Mouse (Mus musculus) skeletal muscle tissue, adult 2 months (tissue): ENCODE results near the gene Fkrp.

Experiments used
- DNase-seq: peaks from one replicate; pipeline ENCODE4 v3.0.0-alpha.2; 2012; ENCODE audit warnings: low read depth, low spot score

The Fkrp gene

DNA sequence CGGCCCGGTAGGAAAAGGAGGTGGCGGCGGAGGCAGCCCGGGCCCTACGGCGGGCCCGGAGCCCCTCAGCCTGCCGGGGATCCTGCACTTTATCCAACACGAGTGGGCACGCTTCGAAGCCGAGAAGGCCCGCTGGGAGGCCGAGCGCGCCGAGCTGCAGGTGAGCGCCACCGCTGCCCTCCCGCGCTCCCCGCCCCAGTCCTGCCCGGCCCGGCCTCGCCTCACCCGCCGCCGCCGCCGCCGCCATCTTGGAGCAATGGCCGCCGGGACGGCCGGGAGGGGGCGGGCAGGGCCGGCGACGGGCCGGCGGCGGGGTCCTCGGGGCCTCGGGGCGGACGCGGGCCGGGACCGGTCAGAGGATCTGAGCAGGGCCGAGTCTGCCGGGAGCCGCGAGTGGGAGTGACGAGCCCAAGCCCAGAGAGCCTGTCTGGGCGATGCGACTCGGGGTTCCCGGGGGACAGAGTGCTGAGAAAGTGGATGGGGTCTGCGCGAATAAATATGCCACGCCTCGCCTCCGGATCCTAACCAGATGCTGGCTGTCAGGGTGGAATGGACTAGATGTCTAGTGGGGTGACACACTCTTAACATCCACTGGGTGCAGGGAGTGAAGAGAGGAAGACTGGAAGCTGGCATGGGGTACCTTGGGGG, at the start of gene Fkrp:
TSS of gene Fkrp (minus strand) at position 258 of the 648 bp plus-strand sequence.
- no peak for DNase-seq

GRCm38 (mm10) chr7:16859902-16860651, 43.5 kb upstream of the Fkrp start:
- DNase-seq: no peak

GRCm38 (mm10) chr7:16858336-16858735, 41.8 kb upstream of the Fkrp start:
- DNase-seq: no peak

DNA sequence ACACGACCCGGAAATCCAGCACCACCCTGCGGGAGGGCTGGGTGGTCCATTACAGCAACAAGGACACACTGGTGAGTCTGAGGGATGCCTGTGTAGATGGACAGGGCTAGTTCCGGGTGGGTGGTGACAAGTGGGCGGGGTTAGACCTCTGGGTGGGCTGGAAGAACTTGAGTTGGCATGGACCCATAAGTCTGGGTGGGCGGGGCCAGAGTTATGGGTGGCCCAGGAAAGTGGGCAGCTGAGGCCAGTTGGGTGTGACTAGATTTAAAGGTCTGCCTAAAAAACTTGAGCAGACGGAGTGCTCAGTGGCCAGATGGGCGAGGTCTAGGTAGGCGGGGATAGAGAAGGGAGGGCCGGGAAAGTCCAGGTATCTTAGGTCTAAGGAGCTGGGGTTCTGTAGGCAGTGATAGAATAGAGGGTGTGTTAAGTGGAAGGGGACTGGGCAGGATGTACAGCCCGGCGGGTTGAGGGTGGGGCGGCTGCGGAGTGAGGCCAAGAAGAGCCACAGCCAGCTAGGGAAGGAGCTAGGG, 36.8 kb upstream of the Fkrp start:
- no peak for DNase-seq

DNA sequence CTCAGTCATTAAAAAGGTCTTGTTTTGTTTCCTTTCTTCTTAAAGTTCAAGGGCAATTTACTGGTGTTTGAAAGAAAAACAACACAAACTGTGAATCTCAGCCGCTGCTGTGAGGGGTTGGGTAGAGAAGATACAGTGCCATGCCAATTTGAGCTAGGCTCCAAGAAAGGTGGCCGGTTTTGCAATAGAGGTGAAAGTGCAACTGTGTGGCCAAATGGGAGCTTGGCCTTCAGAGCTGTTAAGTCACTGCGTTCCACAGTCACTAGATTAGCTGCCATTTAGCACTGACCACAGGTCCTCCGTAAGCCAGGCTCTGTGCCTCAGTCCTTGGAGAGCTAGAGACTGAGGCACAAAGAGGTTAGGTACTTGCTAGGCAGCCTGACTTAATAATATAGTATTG, 35.1 kb upstream of the Fkrp start:
- DNase-seq: no peak

GRCm38 (mm10) chr7:16848579-16848978, 32.0 kb upstream of the Fkrp start:
- no peak for DNase-seq

- no peak for DNase-seq
Observed at GRCm38 (mm10) chr7:16847507-16847906, 31.0 kb upstream of the Fkrp start.

DNA sequence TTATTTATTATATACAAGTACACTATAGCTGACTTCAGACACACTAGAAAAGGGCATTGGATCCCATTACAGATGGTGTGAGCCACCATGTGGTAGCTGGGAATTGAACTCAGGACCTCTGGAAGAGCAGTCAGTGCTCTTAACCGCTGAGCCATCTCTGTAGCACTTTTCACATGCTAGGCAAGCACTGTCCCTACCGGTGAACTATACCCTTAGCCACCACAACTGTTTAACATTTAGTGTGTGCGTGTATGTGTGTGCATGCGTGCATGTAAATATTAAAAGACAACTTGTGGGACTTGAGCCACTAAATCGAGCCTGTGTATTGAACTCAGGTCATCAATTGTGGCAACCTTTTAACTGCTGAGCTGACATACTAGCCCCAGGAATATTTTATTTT, 30.2 kb upstream of the Fkrp start:
- DNase-seq: no peak

DNA sequence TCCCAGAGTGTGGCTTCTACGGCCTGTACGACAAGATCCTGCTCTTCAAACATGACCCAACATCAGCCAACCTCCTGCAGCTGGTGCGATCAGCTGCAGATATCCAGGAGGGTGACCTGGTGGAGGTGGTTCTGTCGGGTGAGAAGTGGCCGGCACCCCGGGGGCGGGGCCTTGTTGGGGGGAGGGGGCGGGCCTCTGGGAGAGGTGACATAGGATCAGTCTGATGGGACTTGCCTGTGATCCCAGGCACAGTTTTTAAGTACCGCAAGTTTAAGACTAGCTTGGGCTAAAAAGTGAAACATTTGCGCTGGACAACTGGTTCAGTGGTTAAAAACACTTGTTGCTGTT, 29.3 kb upstream of the Fkrp start:
- DNase-seq: no peak

GRCm38 (mm10) chr7:16845072-16845819, 28.7 kb upstream of the Fkrp start:
- peak; percentile 37 for DNase-seq

DNA sequence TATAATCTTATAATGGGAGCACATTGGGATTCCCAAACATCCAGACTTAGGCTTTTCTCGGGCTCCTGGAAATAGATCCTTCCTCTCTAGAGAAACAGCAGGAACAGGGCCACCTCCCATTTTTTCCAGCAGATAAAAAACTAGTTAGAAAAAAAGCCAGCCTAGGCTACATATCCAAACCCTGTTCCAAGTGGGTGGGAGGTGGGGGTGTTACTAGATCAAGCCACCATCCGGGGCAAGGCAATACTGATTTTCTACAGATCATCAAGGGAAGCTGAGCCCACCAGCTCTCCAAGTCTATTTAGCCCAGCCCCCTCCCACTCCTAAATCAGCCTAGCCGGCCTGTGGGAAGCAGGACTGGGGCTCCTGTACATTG, 28.2 kb upstream of the Fkrp start:
- no peak for DNase-seq

DNA sequence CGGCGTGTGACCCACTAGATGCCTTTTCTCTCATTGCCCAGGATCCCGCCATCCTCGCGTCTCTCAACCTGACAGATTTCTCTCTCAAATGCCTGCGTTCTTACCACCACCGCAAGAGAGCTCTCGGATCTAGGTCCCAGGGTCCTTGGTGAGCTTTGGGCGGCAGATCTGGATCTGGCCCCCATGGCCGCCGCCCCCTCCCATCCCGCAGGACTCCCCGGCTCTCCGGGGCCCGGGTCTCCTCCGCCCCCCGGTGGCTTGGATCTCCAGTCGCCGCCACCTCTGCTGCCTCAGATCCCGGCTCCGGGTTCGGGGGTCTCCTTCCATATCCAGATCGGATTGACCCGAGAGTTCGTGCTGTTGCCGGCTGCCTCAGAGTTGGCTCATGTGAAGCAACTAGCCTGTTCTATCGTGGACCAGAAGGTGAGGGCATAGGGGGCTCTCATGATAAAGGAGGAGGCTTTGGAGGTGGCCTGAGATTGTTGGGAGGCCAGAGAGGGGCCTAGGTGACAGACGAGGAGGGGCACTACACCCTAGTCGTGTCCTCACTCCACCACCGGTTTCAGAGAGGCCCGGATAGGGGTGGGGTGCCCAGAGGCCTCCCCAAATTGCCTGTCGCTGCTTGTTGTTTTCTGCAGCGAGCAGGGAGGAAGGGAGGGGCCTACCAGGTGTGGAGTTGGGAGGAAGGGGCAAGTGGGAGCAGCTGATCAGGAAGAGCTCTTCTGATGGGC, 27.1 kb upstream of the Fkrp start:
- DNase-seq: no peak

GRCm38 (mm10) chr7:16842645-16843063, 26.1 kb upstream of the Fkrp start, which contains the start of gene Prkd2:
Prkd2 (plus strand) TSS chr7:16842902.
- DNase-seq: peak; percentile 79

DNA sequence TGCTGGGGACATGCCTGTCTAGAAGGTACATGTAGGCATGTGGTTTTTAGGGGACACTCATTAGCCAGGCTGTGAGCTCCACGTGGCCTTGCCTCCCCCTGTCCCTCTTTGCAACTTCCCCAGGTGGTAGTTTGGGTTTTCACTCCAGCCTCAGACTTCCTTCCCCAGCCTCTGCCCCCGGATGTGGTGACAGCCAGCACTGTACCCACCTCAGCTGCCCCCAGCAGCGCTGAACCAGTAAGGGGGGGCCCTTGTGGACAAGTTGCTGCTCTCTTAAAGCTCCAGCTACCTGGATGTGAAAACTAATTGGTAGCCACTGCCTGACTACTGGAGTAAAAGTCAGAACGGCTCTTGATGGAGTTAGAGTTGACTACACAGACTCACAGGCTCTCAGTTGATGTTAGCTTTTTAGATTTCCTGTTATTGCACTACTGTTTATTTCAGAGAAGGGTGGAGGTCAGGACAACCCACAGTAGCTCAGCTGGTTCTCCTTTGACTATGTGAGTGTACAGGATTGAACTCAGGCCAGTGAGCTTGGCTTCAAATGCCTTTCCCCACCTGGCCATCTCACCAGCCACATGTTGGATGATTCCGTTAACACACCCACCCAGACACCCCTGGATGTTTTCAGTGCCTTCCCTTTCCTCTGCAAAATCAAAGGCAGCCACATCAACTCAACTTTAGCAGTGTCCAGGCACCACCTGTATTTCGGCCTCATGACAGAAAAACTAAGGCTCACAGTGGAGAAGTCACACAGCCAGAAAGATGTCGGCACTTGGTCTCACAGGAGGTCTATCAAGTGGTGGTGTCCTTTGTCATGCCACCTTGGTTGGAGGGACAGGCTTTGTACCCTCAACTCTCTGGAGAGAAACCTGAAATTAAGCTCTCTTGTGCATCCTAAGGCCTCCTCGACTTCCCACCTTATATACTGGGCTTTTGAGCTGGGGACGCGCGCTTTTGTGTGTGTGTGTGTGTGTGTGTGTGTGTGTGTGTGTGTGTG, 25.3 kb upstream of the Fkrp start:
- no peak for DNase-seq

DNA sequence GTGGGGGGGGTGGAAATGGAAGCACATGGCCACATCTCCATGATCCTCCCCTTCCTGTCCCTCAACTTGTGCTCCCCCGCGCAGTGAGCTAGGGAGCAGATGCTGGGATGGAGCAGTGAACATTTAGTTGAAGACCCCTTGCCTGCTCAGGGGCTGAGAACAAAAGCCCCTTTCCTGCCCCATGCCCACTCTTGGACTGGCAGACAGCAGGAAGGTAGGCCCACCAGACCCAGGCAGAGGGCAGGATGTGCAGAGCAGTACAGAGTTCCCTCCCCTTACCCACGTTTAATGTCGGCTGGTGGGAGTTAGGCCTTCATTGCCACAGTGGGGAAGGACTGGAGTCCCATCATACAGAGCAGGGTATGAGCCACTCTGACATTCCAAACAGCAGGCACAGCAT, 24.5 kb upstream of the Fkrp start:
- no peak for DNase-seq

DNA sequence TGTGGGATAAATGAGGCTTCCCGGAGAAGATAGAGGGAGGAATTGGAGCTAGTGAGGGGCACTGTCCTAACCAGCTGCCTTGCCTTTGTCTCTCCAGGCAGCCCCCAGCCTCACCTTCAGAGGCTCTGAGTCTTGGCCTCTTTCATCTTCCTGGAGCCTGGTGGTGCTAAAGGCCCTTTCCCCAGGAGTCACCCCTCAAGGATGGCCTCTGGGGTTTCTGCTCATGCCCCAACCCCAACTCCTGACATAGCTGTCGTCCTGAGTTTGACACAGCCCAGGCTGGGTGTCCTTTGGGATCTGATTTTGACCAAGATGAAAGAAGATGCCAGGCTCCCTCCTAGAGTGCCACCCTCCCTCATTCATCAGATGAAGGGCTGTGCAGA, 23.6 kb upstream of the Fkrp start:
- no peak for DNase-seq

- DNase-seq: no peak
Observed at GRCm38 (mm10) chr7:16839427-16840108, 23.0 kb upstream of the Fkrp start.

DNA sequence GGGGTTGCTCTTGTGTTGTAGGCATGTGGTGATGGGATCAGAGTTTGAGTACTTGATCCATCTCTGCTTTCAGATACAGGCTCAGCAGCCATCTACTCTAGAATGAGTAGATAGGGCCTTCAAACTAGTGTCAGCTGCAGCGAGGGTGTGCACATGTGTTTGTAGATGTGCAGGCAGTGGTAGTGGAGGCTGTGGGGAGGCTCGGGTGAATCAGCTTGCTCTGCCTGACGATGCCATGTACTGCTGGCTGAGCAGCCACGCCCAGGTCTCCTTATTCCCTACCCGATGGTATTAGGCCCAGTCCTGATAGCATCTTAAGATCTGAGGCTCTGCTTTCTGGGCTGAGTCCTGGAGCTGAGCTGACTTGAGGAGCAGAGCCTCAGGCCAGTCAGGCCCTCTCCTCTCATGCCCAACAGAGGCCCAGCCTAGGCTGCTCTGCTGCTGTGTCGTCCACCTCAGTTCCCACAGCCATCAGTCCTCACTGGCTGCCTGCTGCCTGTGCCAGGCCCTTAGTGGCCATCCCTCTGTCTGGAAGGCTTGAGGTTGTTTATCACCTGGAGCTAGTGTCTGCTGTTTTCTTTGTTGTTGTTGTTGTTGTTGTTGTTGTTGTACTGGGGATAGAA, 22.4 kb upstream of the Fkrp start:
- DNase-seq: no peak
